Mouse (Mus musculus) gastrocnemius, postnatal 36 days (tissue): ENCODE results near the gene Mdp1. TPM values are rescaled to one million over a fixed set of nuclear protein-coding genes. Genes with fewer than 3 reads are reported as not detected.

Experiments
- DNase-seq, 2 experiments: peaks; one replicate each; pipeline ENCODE4 v3.0.0; 2022
- intact Hi-C: fragments of 180-260 bp; cut with DNase I; formaldehyde crosslinking; loops from one replicate; pipeline ENCODE4 v1.15.1; 2025
- long read RNA-seq, 2 experiments: library from polyadenylated mRNA; stranded (forward); transcript quantifications; one replicate each; pipeline ENCODE4 v2.0.0; 2021
- total RNA-seq, 2 experiments: library from RNA; stranded (reverse); gene quantifications; 2 replicates each; pipeline ENCODE4 v1.2.3; 2021

Gene Mdp1
- total RNA-seq: 10 to 100 TPM; 14.2 to 16.8 TPM
- long read RNA-seq, experiment 1, transcript Mdp1-201 (6 exons, 1,733 nt): major isoform, 34 of 38 reads
- long read RNA-seq, experiment 1, partial matches to known transcripts: 0 of 38 reads
- long read RNA-seq, experiment 1, other reads (novel, unspliced or antisense): 2 of 38 reads
- long read RNA-seq, experiment 2, transcript Mdp1-202 (5 exons, 1,730 nt): minor isoform, 5 of 31 reads
- long read RNA-seq, experiment 2, transcript Mdp1-201 (6 exons, 1,733 nt): major isoform, 24 of 31 reads
- long read RNA-seq, experiment 2, partial matches to known transcripts: 0 of 31 reads
- long read RNA-seq, experiment 2, other reads (novel, unspliced or antisense): 2 of 31 reads

- DNase-seq: peak; percentile 64 to 66
- intact Hi-C loops: no loop called here
Observed at GRCm38 (mm10) chr14:55659960-55660573, at the start of gene Mdp1. Gene Mdp1, minus strand, starts transcription at chr14:55660508.

DNA sequence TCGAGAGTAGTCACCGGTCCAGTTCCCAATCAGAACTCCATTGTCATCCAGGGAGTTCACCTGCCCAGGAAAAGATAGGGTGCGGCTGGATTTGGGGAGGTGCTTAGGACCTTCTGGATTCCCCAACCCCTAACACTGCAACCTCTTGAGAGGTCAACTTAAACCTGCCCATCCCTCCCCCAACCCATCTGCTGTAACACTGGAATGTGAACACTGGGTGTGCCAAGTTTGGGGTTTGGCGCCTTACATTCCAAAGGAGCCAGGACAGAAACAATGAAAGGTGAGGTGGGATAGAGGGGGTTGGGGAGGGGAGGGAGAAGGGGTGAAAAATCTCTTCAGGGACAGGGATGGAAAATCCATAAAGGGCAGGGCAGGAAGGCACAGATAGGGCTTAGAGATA is 49.2 kb upstream of the Mdp1 start:
- intact Hi-C loops: no loop called here
- DNase-seq: no peak

- DNase-seq: no peak
- intact Hi-C loops: no loop called here
Observed at GRCm38 (mm10) chr14:55707397-55707796, 47.1 kb upstream of the Mdp1 start.

- DNase-seq: no peak
- intact Hi-C loops: no loop called here
Observed at GRCm38 (mm10) chr14:55706051-55706600, 45.8 kb upstream of the Mdp1 start.

- DNase-seq: no peak
- intact Hi-C loops: no loop called here
Observed at GRCm38 (mm10) chr14:55702761-55703160, 42.5 kb upstream of the Mdp1 start.

DNA sequence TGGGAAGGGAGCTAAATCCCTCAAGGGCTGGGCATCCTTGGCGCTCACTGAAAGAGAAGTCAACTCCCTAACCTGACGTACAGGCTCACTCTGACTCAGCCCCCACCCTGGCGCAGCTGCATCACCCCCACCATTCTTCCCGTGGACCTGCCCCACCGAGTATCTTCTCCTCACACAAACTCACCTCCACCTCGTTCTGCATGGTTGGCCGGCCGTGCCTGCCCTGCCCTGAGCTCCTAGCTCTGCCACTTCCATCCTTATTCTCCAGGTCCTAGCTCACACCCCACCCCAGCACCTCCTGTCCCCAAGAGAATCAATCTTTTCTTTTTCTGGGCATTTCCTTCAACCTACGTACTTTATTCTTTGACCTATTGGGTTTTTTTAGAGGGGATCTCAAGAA is 40.8 kb upstream of the Mdp1 start:
- intact Hi-C loops: no loop called here
- DNase-seq: no peak

DNA sequence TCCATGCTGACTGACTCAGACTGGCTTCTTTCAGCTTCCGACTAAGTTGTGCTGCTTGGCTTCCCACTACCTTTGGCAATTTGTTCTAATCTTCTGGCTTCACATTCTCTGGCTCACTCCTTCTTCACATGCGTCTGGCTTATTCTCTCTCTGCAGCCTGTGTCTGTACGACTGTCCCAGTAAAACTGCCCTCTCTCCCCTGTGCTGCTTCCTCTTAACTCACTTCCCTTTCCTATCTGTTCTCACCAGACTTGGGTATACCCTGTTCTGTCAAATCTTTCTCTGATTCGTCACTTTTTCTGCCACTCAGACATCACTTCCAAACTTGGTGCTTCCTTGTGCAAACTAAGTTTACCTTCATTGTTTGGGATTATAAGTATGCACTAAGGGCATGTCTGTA is 36.9 kb upstream of the Mdp1 start:
- intact Hi-C loops: no loop called here
- DNase-seq: no peak

GRCm38 (mm10) chr14:55689433-55689832 is 29.1 kb upstream of the Mdp1 start:
- no peak for DNase-seq
- intact Hi-C loops: no loop called here

DNA sequence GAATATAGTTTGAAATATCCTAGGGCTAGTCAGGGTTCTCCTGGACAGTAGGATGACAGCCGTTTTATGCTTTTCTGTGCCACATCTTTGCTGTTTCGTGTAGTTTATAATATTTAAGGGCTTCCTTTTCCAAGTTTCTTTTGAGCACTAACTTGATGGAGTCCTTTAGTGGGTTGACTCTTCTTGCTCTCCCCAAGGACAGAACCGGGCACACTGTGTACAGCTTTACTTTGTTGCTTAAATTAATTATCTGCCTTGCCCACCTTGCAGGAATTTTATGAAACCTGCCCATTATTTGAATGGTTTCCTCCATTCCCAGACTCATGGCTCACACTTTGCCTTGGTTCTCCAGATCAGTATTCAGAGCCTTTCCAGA is 21.8 kb upstream of the Mdp1 start:
- DNase-seq: no peak
- intact Hi-C loops: loop anchor here (5.0 kb wide), 1 partner anchor 220 kb away; the partner anchor contains the start of gene Sdr39u1

DNA sequence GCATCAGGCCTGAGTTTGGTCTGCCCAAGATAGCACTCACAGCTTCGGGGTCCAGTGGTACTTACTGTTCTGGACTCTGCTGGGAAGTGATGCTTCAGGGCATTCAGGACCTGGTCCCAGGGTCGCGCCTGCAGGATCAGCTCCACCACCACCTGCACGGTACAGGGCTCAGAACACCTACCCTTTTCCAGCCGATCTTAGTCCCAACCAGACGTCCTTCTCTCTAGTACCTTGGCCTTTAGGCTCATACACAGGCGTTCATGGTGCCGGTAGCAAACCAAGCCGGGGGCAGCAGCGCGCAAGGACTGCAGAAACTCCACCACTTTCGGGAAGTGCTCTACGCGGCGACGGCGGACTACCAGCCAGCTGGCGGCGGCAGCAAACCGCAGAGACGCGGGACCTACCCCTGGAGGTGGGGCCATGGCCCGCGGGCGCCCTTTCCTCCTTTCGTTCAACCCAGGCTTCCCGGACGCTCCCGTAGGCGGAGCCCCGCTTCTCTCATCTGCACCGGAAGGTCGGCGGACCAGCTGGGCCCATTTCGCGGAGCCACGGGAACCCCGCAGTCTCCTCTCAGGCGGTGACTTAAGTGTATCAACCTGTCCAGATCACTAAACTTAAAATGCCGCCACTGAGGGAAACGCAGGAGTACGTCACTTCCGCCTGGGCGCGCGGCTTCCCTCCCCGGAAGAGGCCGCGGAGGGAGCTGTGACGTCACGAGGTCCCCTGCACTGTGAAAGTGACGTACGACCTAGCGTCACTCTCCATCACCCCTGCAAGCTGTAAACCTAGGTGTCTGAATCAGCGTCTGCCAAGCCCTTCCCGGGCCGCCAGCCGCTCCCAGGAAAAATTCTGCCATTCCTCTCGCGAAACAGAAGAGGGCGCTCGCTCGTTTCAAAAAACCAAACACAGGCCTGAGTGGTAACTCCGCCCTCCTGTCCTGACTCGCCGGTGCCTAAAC is 21.1 kb upstream of the Mdp1 start, which contains the start of gene Tinf2:
Gene Tinf2, minus strand, starts transcription at position 661 of the 958 bp plus-strand sequence.
- intact Hi-C loops: loop anchor here (2.0 to 5.0 kb wide), 2 partner anchors 63 to 221 kb away; partner anchors contain the start of genes Dhrs1, Nop9 and Sdr39u1
- peak; percentile 83 to 88 for DNase-seq

DNA sequence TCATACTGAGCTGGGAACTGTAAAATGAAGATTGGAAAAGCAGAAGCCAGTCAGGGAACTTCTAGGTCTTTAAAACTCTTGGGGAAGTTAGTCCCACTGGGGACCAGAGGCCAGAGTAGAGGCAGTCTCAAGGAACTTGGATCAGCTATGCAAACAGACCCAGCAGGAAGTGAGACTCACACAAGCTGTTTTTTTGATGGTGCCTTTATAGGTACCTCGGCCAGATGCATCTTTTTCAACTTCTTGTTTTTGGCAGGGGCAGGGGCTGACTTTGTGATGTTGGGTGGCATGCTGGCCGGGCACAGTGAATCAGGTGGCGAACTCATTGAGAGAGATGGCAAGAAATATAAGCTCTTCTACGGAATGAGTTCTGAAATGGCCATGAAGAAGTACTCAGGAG is 17.3 kb upstream of the Mdp1 start:
- no peak for DNase-seq
- intact Hi-C loops: no loop called here

GRCm38 (mm10) chr14:55672741-55673060 is 12.4 kb upstream of the Mdp1 start:
- intact Hi-C loops: no loop called here
- no peak for DNase-seq

GRCm38 (mm10) chr14:55671833-55672740 is 11.8 kb upstream of the Mdp1 start, which contains the start of the genes Gmpr2 and Nedd8:
Gene Gmpr2, plus strand, starts transcription at chr14:55671941.
Gene Nedd8, minus strand, starts transcription at chr14:55672124.
- DNase-seq: peak; percentile 81 to 92
- intact Hi-C loops: no loop called here

GRCm38 (mm10) chr14:55671486-55671832 is 11.2 kb upstream of the Mdp1 start:
- DNase-seq: peak in 1 of 2 experiments; percentile 13
- intact Hi-C loops: no loop called here

DNA sequence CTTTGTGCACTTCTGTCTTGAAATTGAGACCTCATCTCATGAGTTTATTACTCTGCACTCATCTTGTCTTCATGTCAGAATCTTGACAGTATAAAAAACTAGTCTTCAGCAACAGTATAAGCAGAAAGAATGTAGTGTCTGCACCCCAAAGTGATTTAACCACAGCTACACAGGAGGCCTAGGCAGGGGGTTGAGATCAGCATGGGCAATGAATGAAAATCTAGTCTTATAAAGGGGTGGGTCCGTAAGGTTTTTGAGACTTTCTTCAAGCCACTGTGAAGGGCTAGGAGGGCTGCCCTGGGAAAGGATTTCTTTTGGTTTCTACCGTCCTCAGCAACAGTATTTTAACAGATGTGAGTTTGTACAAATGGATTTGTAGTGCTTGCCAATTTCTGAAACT is 328 bp upstream of the Mdp1 start:
- intact Hi-C loops: no loop called here
- DNase-seq: no peak

GRCm38 (mm10) chr14:55658011-55658410 is 2.3 kb downstream of the Mdp1 start:
- DNase-seq: no peak
- intact Hi-C loops: no loop called here

- no peak for DNase-seq
- intact Hi-C loops: no loop called here
Observed at GRCm38 (mm10) chr14:55656935-55657334, 3.4 kb downstream of the Mdp1 start.

- intact Hi-C loops: no loop called here
- no peak for DNase-seq
Observed at GRCm38 (mm10) chr14:55651528-55651927, 8.8 kb downstream of the Mdp1 start.

DNA sequence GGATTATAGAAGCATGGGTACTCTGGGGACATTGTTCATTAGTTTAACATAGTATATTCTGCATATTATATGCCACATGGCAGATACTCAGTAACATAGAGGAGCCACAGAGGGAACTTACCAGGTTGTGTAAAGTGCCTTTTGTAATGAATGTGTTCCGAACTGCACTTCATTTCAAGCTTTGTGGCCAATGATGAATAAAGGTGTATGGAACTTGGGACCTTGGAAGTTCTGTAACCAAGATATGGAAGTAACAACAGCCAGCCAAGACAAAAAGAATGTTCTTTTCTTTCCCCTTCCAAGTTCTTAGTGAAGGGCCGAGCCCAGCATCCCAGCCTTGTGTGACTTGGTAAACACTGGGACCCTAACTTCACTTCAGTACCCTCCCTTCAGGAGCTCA is 10.4 kb downstream of the Mdp1 start, which contains the start of gene Tssk4:
Gene Tssk4, plus strand, starts transcription at position 301 of the 400 bp plus-strand sequence.
- no peak for DNase-seq
- intact Hi-C loops: no loop called here
